Comparison of ENCODE assay signal across 8 mouse cellular contexts in the genomic region with DNA sequence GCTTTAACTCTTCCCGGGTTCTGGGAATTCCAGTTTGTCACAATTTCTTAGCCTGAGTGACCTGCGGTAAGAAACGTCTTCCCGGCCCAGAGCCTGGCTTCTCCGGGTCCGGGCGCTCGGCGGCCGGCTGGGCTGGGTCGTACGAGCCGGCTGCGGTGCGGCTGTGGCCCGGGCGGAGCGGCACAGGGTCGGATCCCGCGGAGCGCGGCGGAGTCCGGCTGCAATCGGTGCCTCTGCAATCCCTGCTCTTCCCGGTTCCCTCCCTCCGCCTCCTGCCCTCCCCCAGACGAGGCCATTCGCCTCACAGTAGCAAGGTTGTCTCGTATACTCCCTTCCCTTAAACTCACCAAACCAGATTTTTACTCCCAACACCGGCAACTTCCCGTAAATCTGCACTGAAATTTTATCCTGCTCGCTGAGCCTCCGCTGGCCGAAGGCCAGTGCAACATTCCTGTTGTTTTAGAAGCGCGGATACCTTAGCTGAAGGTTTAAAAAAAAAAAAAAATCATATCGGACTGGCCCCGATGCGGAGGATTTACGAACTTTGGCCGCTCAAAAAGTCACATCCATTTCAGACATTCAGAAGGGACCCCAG. TPM values are rescaled to one million over a fixed set of nuclear protein-coding genes. Genes with fewer than 3 reads are reported as not detected.
DNase-seq lines count a peak whose midpoint lies in the region; ATAC-seq and TF ChIP-seq lines count a peak whose summit lies in the region.

No protein-coding gene starts in this region.

- no peak for TF ChIP-seq CTCF in ES-Bruce4 (IDR thresholded peaks at IDR 0.05; ENCODE audit: low read depth, low read length)

- H3K4me3 ChIP-seq in ES-Bruce4 (ENCODE audit: low read depth, low read length) = peak overlapping the region; percentile 93
- H3K4me3 ChIP-seq in forebrain, embryonic 11.5 days (ENCODE audit: low read depth, low read length) = peak overlapping the region; percentile 39

- no peaks in the 10 kb centered on the region for H3K4me1 ChIP-seq in ES-Bruce4 (ENCODE audit: control insufficient read depth, insufficient read depth, low read length)
- H3K4me1 ChIP-seq in forebrain, embryonic 11.5 days (replicated peaks; ENCODE audit: control insufficient read depth, insufficient read depth, low read length) = peaks cover 4% of the 10 kb centered on the region; the same call in 1 of the 2 replicates

- TF ChIP-seq POLR2A in ES-Bruce4 (IDR thresholded peaks at IDR 0.05; ENCODE audit: insufficient read depth, low read length) = no peak

- WGBS in forebrain, embryonic 11.5 days = under 1% methylated on average over 43 of the region's 43 CpGs

- 0 out of 2 replicates have a peak, but pooled peaks have one; percentile 50 for TF ChIP-seq EP300 in ES-Bruce4 (IDR thresholded peaks at IDR 0.05; ENCODE audit: insufficient read depth, low read depth, low read length)

- peak overlapping the region; percentile 93 for H3K27ac ChIP-seq in ES-Bruce4 (ENCODE audit: insufficient read depth, low read length)
- no peak overlapping the region; the same call in 1 of the 2 replicates for H3K27ac ChIP-seq in forebrain, embryonic 11.5 days (ENCODE audit: low read depth, low read length)

- peak overlapping the region; percentile 96 for H3K9ac ChIP-seq in ES-Bruce4 (ENCODE audit: low read depth, poor library complexity, severe bottlenecking)
- peak overlapping the region; percentile 52 for H3K9ac ChIP-seq in forebrain, embryonic 11.5 days (ENCODE audit: low read length)

- H3K27me3 ChIP-seq in ES-Bruce4 (ENCODE audit: control insufficient read depth, insufficient read depth, low read length, poor library complexity, severe bottlenecking) = no peaks in the 10 kb centered on the region
- H3K27me3 ChIP-seq in forebrain, embryonic 11.5 days (ENCODE audit: control insufficient read depth, insufficient read depth, low read length) = peaks cover 15% of the 10 kb centered on the region; the same call in 1 of the 2 replicates

- H3K4me2 ChIP-seq in forebrain, embryonic 11.5 days (ENCODE audit: low read depth, low read length, severe bottlenecking) = peak overlapping the region; percentile 78

- peak; percentile 41 to 54 for DNase-seq in adrenal gland, postnatal 4 days (ENCODE audit: low spot score in 2 of 2)
- peak; percentile 73 for DNase-seq in forebrain, embryonic 11.5 days (ENCODE audit: low spot score)
- peak; percentile 58 to 60 for DNase-seq in heart, postnatal 14 days
- peak; percentile 80 to 83 for DNase-seq in kidney, postnatal 36 days
- peak; percentile 18 for DNase-seq in right cerebral cortex, postnatal 4 days
- DNase-seq in layer of hippocampus, adult 18-20 months (ENCODE audit: low spot score in 2 of 2) = no peak

- no peaks in the 10 kb centered on the region for H3K9me3 ChIP-seq in ES-Bruce4 (replicated peaks; ENCODE audit: control insufficient read depth, insufficient read depth, low read length, poor library complexity, severe bottlenecking)
- no peaks in the 10 kb centered on the region for H3K9me3 ChIP-seq in forebrain, embryonic 11.5 days (ENCODE audit: control insufficient read depth, low read length)

- peak; percentile 76 for ATAC-seq in forebrain, embryonic 11.5 days (replicated peaks; ENCODE audit: low FRiP score)
- peak; percentile 42 for ATAC-seq in megakaryocyte, adult 5-6 weeks (ENCODE audit: poor library complexity, severe bottlenecking)

- no peaks in the 10 kb centered on the region for H3K36me3 ChIP-seq in ES-Bruce4 (ENCODE audit: control insufficient read depth, insufficient read depth, low read length, poor library complexity, severe bottlenecking)
- no peaks in the 10 kb centered on the region for H3K36me3 ChIP-seq in forebrain, embryonic 11.5 days (ENCODE audit: control insufficient read depth, insufficient read depth, low read length)

- intact Hi-C loops in heart, postnatal 14 days (cut with DNase I) = no loop called here

RNA-seq across cellular contexts. Expression of gene Rbm47, which starts 22.1 kb away (rescaled TPM):
- polyA plus RNA-seq in ES-Bruce4 (2011; ENCODE audit: insufficient read depth, insufficient read length, low read depth, missing spikeins) = 82.8 and 88.1 TPM in 2 replicates
- 10 to 100 TPM; 63.2 to 73.3 TPM for total RNA-seq in adrenal gland, postnatal 4 days (2021)
- polyA plus RNA-seq in forebrain, embryonic 11.5 days (2014; fragmentation: Nextera tagmentation; extraction: Ambion mirVana) = 5.9 and 6.1 TPM in 2 replicates
- total RNA-seq in heart, postnatal 14 days (2021) = 1 to 10 TPM; 2.7 to 2.8 TPM
- total RNA-seq in megakaryocyte, adult 5-6 weeks (2015) = 27.2 and 30.2 TPM in 2 replicates
- total RNA-seq in megakaryocyte, adult 5-6 weeks (2017) = 13.3 and 21.3 TPM in 2 replicates
- 1 to 10 TPM in 1 of 2 experiments, under 1 TPM in 1; 0.87 to 2.3 TPM for total RNA-seq in layer of hippocampus, adult 18-20 months (2021)

Comparison
In these comparisons a context has a peak if more than half of its experiments do, and no peak if none do; other contexts are left out.
1. DNase-seq: peak in adrenal gland, postnatal 4 days (2 of 2), forebrain, embryonic 11.5 days (single experiment), heart, postnatal 14 days (2 of 2), kidney, postnatal 36 days (2 of 2) and right cerebral cortex, postnatal 4 days (single experiment); none in layer of hippocampus, adult 18-20 months (0 of 2).